Mouse (Mus musculus) erythroblast, embryonic 14.5 days (primary cell): ENCODE measurements around the gene Zfp366.

ENCODE experiments used
- GATA1 ChIP-seq: IDR thresholded peaks from 2 replicates; pipeline ENCODE4 v1.6.1; 2012; ENCODE audit warnings: low read length, inconsistent platforms, mixed read lengths
- TAL1 ChIP-seq: IDR thresholded peaks from 3 replicates; pipeline ENCODE4 v1.6.1; 2012; ENCODE audit warnings: low read length, inconsistent platforms, mixed read lengths

GRCm38 (mm10) chr13:99250806-99251205 is 66.2 kb downstream of the Zfp366 start:
- TF ChIP-seq TAL1 (no peak), GATA1 (no peak)
